Comparison of ENCODE assay signal across 1 mouse cellular context in genomic region chr11:74927236-74927725, GRCm38 (mm10).
TF ChIP-seq lines count a peak whose summit lies in the region.

No protein-coding gene starts in this region.

TF ChIP-seq in MEL, 35 proteins besides CTCF, POLR2A, EP300 and RAD21:
- TF ChIP-seq CHD1 (IDR thresholded peaks at IDR 0.05; ENCODE audit: low read depth, low read length): 0 out of 2 replicates have a peak, but pooled peaks have one; percentile 10
- no peak for TF ChIP-seq CHD2 (IDR thresholded peaks at IDR 0.05; ENCODE audit: low read length)
- TF ChIP-seq MXI1 (IDR thresholded peaks at IDR 0.05; ENCODE audit: low read depth, low read length): no peak
- no peak for TF ChIP-seq MAX (IDR thresholded peaks at IDR 0.05; ENCODE audit: low read length)
- no peak for TF ChIP-seq KAT2A (conservative IDR thresholded peaks at IDR 0.05; ENCODE audit: low read depth, low read length)
